Mouse (Mus musculus): ENCODE data around the gene Nr6a1. TPM values are rescaled to one million over a fixed set of nuclear protein-coding genes. Genes with fewer than 3 reads are reported as not detected.

Nr6a1 gene
- polyA plus RNA-seq, 1 experiment from 2014 or later: 1.5 TPM

DNA sequence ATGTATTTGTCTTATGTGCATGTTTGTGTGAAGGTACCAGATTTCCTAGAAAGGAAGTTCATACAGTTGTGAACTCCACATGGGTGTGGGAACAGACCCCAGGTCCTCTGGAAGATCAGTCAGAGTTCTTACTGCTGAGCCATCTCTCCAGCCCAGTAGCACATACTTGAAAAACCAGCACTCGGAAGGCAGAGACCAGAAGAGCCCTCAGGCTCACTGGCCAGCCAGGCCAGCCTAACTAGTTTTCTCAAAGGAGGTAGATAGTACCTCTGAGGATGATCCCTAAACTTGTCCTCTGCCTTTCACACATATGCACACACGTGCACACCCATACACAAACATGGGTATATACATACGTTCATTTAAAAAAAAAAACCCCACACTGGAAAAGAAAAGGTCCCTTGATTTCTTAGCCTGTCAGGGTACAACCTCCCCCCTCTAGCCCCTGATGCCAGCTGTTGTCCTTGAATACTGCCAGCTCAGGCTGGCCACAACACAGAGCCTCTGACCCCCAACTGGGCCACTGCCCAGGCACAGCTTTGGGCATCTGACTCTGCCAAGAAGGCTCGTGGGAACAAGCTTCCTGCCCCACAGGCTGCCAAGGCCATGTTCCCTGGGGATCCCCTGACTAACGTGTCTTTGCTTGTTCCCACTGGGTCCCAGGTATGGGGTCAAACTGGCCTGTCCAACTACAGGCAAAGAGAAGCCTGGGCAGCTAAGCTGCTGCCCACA lies 25.8 kb upstream of the Nr6a1 start:
- Histone ChIP-seq H3K9ac (no peak overlapping the region), H3K4me3 (no peak overlapping the region), H3K4me2 (no peak overlapping the region), H3K4me1 (peaks cover 16% of the 10 kb centered on the region), H3K27ac (no peak overlapping the region), H3K9me3 (replicated peaks) (no peaks in the 10 kb centered on the region), H3K27me3 (no peaks in the 10 kb centered on the region), H3K36me3 (ENCODE audit: poor library complexity, severe bottlenecking) (no peaks in the 10 kb centered on the region)
- ATAC-seq: no peak
- WGBS: 82% methylated on average over 5 of the region's 5 CpGs

DNA sequence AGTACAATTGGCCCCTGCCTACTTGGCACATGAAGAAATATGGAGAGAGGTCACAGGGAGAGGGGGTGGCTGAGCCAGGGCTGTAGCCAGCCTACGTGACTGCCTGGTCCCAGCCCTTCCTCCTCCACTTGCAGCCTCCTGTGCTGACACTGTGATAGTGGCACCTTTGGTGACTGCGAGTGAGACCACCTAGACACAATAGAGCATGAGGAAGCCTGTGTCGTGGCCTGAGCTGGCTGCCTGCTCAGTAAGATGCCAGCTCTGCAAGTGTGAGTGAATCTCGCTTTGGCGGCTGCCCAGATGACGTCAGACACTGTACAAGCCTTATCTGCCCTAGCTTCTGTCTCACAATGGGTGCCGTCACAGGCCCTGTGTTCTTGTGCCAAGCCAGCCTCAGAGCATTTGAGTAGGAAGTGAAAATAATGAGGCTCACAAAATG lies 22.8 kb upstream of the Nr6a1 start:
- H3K9me3 ChIP-seq (replicated peaks): no peaks in the 10 kb centered on the region
- WGBS: 37% methylated on average over 7 of the region's 7 CpGs
- ATAC-seq: peak; percentile 95
- no peak overlapping the region for H3K4me3 ChIP-seq
- H3K27me3 ChIP-seq: no peaks in the 10 kb centered on the region
- H3K4me1 ChIP-seq: peaks cover 16% of the 10 kb centered on the region
- no peak overlapping the region for H3K4me2 ChIP-seq
- no peak overlapping the region for H3K9ac ChIP-seq
- no peaks in the 10 kb centered on the region for H3K36me3 ChIP-seq (ENCODE audit: poor library complexity, severe bottlenecking)
- H3K27ac ChIP-seq: peak overlapping the region; percentile 60

- no peak overlapping the region for H3K27ac ChIP-seq
- WGBS: 84% methylated on average over 7 of the region's 7 CpGs
Observed at GRCm38 (mm10) chr2:38947566-38947965, 20.1 kb upstream of the Nr6a1 start.

GRCm38 (mm10) chr2:38944460-38945161 lies 17.1 kb upstream of the Nr6a1 start:
- no peak for ATAC-seq
- Histone ChIP-seq H3K4me1 (no peaks in the 10 kb centered on the region), H3K4me3 (no peak overlapping the region), H3K36me3 (ENCODE audit: poor library complexity, severe bottlenecking) (no peaks in the 10 kb centered on the region), H3K4me2 (no peak overlapping the region), H3K9ac (no peak overlapping the region), H3K9me3 (replicated peaks) (no peaks in the 10 kb centered on the region), H3K27me3 (no peaks in the 10 kb centered on the region), H3K27ac (no peak overlapping the region)
- 71% methylated on average over 3 of the region's 3 CpGs for WGBS

More at GRCm38 (mm10) chr2:38947566-38947965, 20.1 kb upstream of the Nr6a1 start:
- peaks cover 16% of the 10 kb centered on the region for H3K4me1 ChIP-seq
- no peaks in the 10 kb centered on the region for H3K36me3 ChIP-seq (ENCODE audit: poor library complexity, severe bottlenecking)
- ATAC-seq: no peak
- no peaks in the 10 kb centered on the region for H3K27me3 ChIP-seq
- H3K9me3 ChIP-seq (replicated peaks): no peaks in the 10 kb centered on the region
- H3K4me3 ChIP-seq: no peak overlapping the region
- H3K9ac ChIP-seq: no peak overlapping the region
- H3K4me2 ChIP-seq: no peak overlapping the region

- WGBS: 41% methylated on average over 2 of the region's 2 CpGs
- H3K27ac ChIP-seq: no peak overlapping the region
- no peak for ATAC-seq
Observed at GRCm38 (mm10) chr2:38943977-38944376, 16.5 kb upstream of the Nr6a1 start.

DNA sequence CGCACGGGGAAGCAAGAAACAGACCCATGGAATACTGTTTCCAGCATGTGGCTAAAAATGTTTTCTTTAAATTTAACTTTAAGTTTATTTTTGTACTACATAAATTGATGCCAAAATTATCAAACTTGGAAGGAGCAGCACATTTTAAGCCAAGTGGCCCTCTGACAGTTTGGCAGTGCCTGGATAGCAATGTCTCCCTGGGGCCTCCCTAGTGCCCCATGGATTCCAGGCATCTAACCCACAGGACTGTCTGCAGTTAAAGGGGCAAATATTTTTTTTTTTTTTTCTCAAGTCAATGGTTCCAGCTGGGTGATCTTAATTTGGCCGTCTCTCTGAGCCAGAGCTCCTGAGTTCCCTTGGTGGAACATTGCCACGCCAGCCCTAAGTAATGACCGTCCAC lies 15.7 kb upstream of the Nr6a1 start:
- ATAC-seq: no peak
- H3K9ac ChIP-seq: no peak overlapping the region

More at GRCm38 (mm10) chr2:38943977-38944376, 16.5 kb upstream of the Nr6a1 start:
- H3K9ac ChIP-seq: no peak overlapping the region
- no peak overlapping the region for H3K4me3 ChIP-seq
- H3K9me3 ChIP-seq (replicated peaks): no peaks in the 10 kb centered on the region; the same call in 1 of the 2 replicates
- no peak overlapping the region for H3K4me2 ChIP-seq
- no peaks in the 10 kb centered on the region for H3K36me3 ChIP-seq (ENCODE audit: poor library complexity, severe bottlenecking)
- H3K4me1 ChIP-seq: no peaks in the 10 kb centered on the region
- H3K27me3 ChIP-seq: no peaks in the 10 kb centered on the region

GRCm38 (mm10) chr2:38941898-38942297 lies 14.4 kb upstream of the Nr6a1 start:
- Histone ChIP-seq H3K4me3 (no peak overlapping the region), H3K4me2 (no peak overlapping the region), H3K27ac (no peak overlapping the region), H3K27me3 (no peaks in the 10 kb centered on the region), H3K4me1 (no peaks in the 10 kb centered on the region), H3K9me3 (replicated peaks) (no peaks in the 10 kb centered on the region; the same call in 1 of the 2 replicates), H3K9ac (no peak overlapping the region), H3K36me3 (ENCODE audit: poor library complexity, severe bottlenecking) (no peaks in the 10 kb centered on the region)
- ATAC-seq: no peak
- 76% methylated on average over 2 of the region's 2 CpGs for WGBS

More for the DNA sequence above, 15.7 kb upstream of the Nr6a1 start:
- no peak overlapping the region for H3K4me3 ChIP-seq
- H3K9me3 ChIP-seq (replicated peaks): no peaks in the 10 kb centered on the region; the same call in 1 of the 2 replicates
- no peak overlapping the region for H3K27ac ChIP-seq
- WGBS: 93% methylated on average over 5 of the region's 5 CpGs
- H3K36me3 ChIP-seq (ENCODE audit: poor library complexity, severe bottlenecking): no peaks in the 10 kb centered on the region
- no peak overlapping the region for H3K4me2 ChIP-seq
- H3K4me1 ChIP-seq: no peaks in the 10 kb centered on the region
- H3K27me3 ChIP-seq: no peaks in the 10 kb centered on the region

DNA sequence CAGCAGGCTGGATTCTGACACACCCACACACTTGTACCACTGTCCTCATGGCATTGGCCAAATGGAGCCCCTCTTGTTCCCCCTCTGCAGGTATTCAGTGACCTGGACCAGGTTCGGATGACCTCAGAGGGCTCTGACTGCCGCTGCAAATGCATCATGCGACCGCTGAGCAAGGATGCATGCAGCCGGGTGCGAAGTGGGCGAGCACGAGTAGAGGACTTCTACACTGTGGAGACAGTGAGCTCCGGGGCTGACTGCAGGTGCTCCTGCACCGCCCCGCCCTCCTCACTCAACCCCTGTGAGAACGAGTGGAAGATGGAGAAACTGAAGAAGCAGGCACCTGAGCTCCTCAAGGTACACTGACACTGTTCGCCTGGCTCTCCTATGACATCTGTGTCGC lies 13.9 kb upstream of the Nr6a1 start:
- Histone ChIP-seq H3K9ac (no peak overlapping the region), H3K27me3 (no peaks in the 10 kb centered on the region), H3K36me3 (ENCODE audit: poor library complexity, severe bottlenecking) (no peaks in the 10 kb centered on the region), H3K9me3 (replicated peaks) (no peaks in the 10 kb centered on the region; the same call in 1 of the 2 replicates), H3K4me1 (no peaks in the 10 kb centered on the region), H3K4me2 (no peak overlapping the region), H3K4me3 (no peak overlapping the region), H3K27ac (no peak overlapping the region)
- no peak for ATAC-seq
- 88% methylated on average over 14 of the region's 14 CpGs for WGBS

- 72% methylated on average over 2 of the region's 2 CpGs for WGBS
Observed at GRCm38 (mm10) chr2:38939047-38939446, 11.6 kb upstream of the Nr6a1 start.

GRCm38 (mm10) chr2:38938007-38938406 lies 10.5 kb upstream of the Nr6a1 start:
- H3K4me2 ChIP-seq: no peak overlapping the region
- no peak overlapping the region for H3K9ac ChIP-seq
- H3K4me3 ChIP-seq: no peak overlapping the region
- WGBS: 96% methylated on average over 1 of the region's 1 CpGs
- H3K27ac ChIP-seq: no peak overlapping the region
- H3K4me1 ChIP-seq: peaks cover 12% of the 10 kb centered on the region
- H3K9me3 ChIP-seq (replicated peaks): no peaks in the 10 kb centered on the region; the same call in 1 of the 2 replicates
- no peak for ATAC-seq
- H3K36me3 ChIP-seq (ENCODE audit: poor library complexity, severe bottlenecking): no peaks in the 10 kb centered on the region
- H3K27me3 ChIP-seq: no peaks in the 10 kb centered on the region

More at GRCm38 (mm10) chr2:38939047-38939446, 11.6 kb upstream of the Nr6a1 start:
- Histone ChIP-seq H3K4me2 (no peak overlapping the region), H3K27ac (no peak overlapping the region), H3K4me1 (peaks cover 9% of the 10 kb centered on the region), H3K36me3 (ENCODE audit: poor library complexity, severe bottlenecking) (no peaks in the 10 kb centered on the region), H3K9me3 (replicated peaks) (no peaks in the 10 kb centered on the region; the same call in 1 of the 2 replicates), H3K4me3 (no peak overlapping the region), H3K9ac (no peak overlapping the region), H3K27me3 (no peaks in the 10 kb centered on the region)
- no peak for ATAC-seq

DNA sequence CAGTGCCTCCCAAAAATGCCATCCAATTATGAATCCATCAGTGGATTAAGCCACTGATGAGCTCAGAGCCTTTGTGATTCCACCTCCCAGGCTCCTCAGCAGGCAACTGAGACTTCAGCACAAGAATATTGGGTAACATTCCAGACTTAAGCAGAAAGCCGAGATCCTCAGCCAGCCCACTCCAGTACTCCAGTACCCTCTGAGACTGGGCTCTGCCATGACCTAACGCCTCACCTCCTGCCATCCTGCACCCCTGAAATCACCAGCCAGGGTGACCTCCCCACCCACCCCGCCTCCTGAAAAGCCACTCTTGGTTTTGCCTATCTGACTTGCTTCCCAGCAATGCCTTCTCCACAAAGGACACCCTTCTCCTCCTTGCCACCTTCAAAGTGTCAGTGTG lies 9.9 kb upstream of the Nr6a1 start:
- 68% methylated on average over 3 of the region's 3 CpGs for WGBS

DNA sequence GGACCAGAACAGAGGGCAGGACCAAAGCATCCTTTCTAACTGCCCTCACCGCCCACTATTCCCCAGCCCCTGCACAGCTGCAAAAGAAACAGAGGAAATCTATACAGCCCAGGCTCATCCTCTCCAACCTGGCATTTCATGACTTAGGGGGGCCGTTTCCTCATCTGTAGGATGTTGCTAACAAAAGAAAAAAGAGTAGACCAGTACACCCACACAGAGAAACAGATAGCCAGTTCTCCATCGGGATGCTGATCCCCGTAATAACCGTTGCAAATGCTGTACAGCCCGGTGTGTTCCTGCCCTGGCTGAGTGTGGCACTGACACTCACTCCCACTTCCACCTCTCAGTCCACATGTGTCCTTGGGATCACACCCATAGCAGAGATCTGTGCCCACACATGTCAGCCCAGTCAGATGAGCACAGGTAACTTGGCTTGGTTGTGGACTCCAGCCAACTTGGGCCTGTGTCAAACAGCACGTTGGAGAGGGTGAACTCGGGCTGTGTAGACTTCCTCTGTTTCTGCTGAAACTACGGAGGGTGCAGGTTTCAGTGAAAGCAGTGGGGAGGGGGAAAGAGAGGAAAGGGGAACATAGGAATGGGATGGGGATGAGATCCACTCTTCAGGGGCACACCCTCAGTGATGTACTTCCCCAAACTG lies 9.4 kb upstream of the Nr6a1 start:
- Histone ChIP-seq H3K27ac (no peak overlapping the region), H3K9ac (no peak overlapping the region), H3K4me2 (no peak overlapping the region), H3K36me3 (ENCODE audit: poor library complexity, severe bottlenecking) (no peaks in the 10 kb centered on the region), H3K27me3 (no peaks in the 10 kb centered on the region), H3K4me3 (no peak overlapping the region), H3K4me1 (peaks cover 14% of the 10 kb centered on the region), H3K9me3 (replicated peaks) (no peaks in the 10 kb centered on the region; the same call in 1 of the 2 replicates)
- WGBS: 76% methylated on average over 9 of the region's 9 CpGs
- no peak for ATAC-seq

More for the DNA sequence above, 9.9 kb upstream of the Nr6a1 start:
- Histone ChIP-seq H3K9me3 (replicated peaks) (no peaks in the 10 kb centered on the region; the same call in 1 of the 2 replicates), H3K36me3 (ENCODE audit: poor library complexity, severe bottlenecking) (no peaks in the 10 kb centered on the region), H3K4me2 (no peak overlapping the region), H3K9ac (no peak overlapping the region), H3K27me3 (no peaks in the 10 kb centered on the region), H3K4me1 (peaks cover 12% of the 10 kb centered on the region), H3K4me3 (no peak overlapping the region), H3K27ac (no peak overlapping the region)
- ATAC-seq: no peak
